Comparison of ENCODE assay signal across 9 mouse cellular contexts in genomic region chr4:133519369-133519665, GRCm38 (mm10). TPM values are rescaled to one million over a fixed set of nuclear protein-coding genes. Genes with fewer than 3 reads are reported as not detected.
DNase-seq lines count a peak whose midpoint lies in the region; ATAC-seq lines count a peak whose summit lies in the region.
"Had no signal": no experiment of that assay in that cellular context is flagged by ENCODE, and none has a peak within 500 bp of the region (broad histone marks: within the 10 kb centered on the region; RNA-seq: fewer than 3 reads in every experiment).

No protein-coding gene starts in this region.

- ATAC-seq in kidney, embryonic 16.5 days (ENCODE audit: low FRiP score, low TSS enrichment): peak; percentile 82
- ATAC-seq in embryonic facial prominence, embryonic 12.5 days (ENCODE audit: insufficient number of reproducible peaks, insufficient read depth, low FRiP score, low TSS enrichment): no peak
- peak; percentile 44 for ATAC-seq in intestine, embryonic 14.5 days (replicated peaks; ENCODE audit: low FRiP score, low TSS enrichment, low read depth)
- ATAC-seq in midbrain, embryonic 15.5 days (replicated peaks): no peak
- no peak for ATAC-seq in monocyte, adult 5-6 weeks (replicated peaks; ENCODE audit: insufficient number of reproducible peaks, low FRiP score, low TSS enrichment, poor library complexity, severe bottlenecking)

- 2% methylated on average over 24 of the region's 25 CpGs for WGBS in kidney, embryonic 16.5 days
- 4% methylated on average over 25 of the region's 25 CpGs for WGBS in embryonic facial prominence, embryonic 12.5 days
- WGBS in intestine, embryonic 14.5 days: 4% methylated on average over 25 of the region's 25 CpGs
- 5% methylated on average over 25 of the region's 25 CpGs for WGBS in midbrain, embryonic 15.5 days

- H3K4me1 ChIP-seq in kidney, embryonic 16.5 days (ENCODE audit: insufficient read depth, low read length): peaks cover 4% of the 10 kb centered on the region; the same call in 1 of the 2 replicates
- H3K4me1 ChIP-seq in embryonic facial prominence, embryonic 12.5 days: peaks cover 7% of the 10 kb centered on the region
- H3K4me1 ChIP-seq in intestine, embryonic 14.5 days (replicated peaks; ENCODE audit: control insufficient read depth, insufficient read depth, low read length): no peaks in the 10 kb centered on the region
- H3K4me1 ChIP-seq in midbrain, embryonic 15.5 days: peaks cover 8% of the 10 kb centered on the region; the same call in 1 of the 2 replicates

- intact Hi-C loops in left cerebral cortex, postnatal 10 days (cut with DNase I): no loop called here

- H3K36me3 ChIP-seq in kidney, embryonic 16.5 days (ENCODE audit: insufficient read depth, low read length): no peaks in the 10 kb centered on the region
- H3K36me3 ChIP-seq in embryonic facial prominence, embryonic 12.5 days: no peaks in the 10 kb centered on the region
- no peaks in the 10 kb centered on the region for H3K36me3 ChIP-seq in intestine, embryonic 14.5 days (ENCODE audit: control insufficient read depth, insufficient read depth, low read length)
- H3K36me3 ChIP-seq in midbrain, embryonic 15.5 days (replicated peaks): no peaks in the 10 kb centered on the region

- peaks cover 29% of the 10 kb centered on the region for H3K27me3 ChIP-seq in kidney, embryonic 16.5 days (ENCODE audit: insufficient read depth, low read length)
- peaks cover 44% of the 10 kb centered on the region for H3K27me3 ChIP-seq in embryonic facial prominence, embryonic 12.5 days
- peaks cover 37% of the 10 kb centered on the region for H3K27me3 ChIP-seq in intestine, embryonic 14.5 days (replicated peaks; ENCODE audit: control insufficient read depth, insufficient read depth, low read length)
- H3K27me3 ChIP-seq in midbrain, embryonic 15.5 days (replicated peaks): peaks cover 42% of the 10 kb centered on the region

- DNase-seq in kidney, adult 8-10 months: no peak
- DNase-seq in intestine, embryonic 14.5 days (ENCODE audit: low spot score): peak; percentile 72
- DNase-seq in right cerebral cortex, postnatal 4 days: no peak
- DNase-seq in left cerebral cortex, postnatal 10 days (ENCODE audit: extremely low spot score in 1 of 2, low spot score in 2 of 2): no peak

- peak overlapping the region; percentile 78 for H3K9ac ChIP-seq in kidney, embryonic 16.5 days (replicated peaks; ENCODE audit: low read length)
- peak overlapping the region; percentile 60 for H3K9ac ChIP-seq in embryonic facial prominence, embryonic 12.5 days
- peak overlapping the region; percentile 56 for H3K9ac ChIP-seq in intestine, embryonic 14.5 days (ENCODE audit: low read length)
- no peak overlapping the region for H3K9ac ChIP-seq in midbrain, embryonic 15.5 days

- H3K4me2 ChIP-seq in kidney, embryonic 16.5 days (replicated peaks; ENCODE audit: low read depth, low read length): peak overlapping the region; percentile 57
- H3K4me2 ChIP-seq in embryonic facial prominence, embryonic 12.5 days (replicated peaks): peak overlapping the region; percentile 65
- peak overlapping the region; percentile 48 for H3K4me2 ChIP-seq in intestine, embryonic 14.5 days (ENCODE audit: low read length)
- H3K4me2 ChIP-seq in midbrain, embryonic 15.5 days: peak overlapping the region; percentile 33

- H3K4me3 ChIP-seq in kidney, embryonic 16.5 days (ENCODE audit: low read length): peak overlapping the region; percentile 59
- peak overlapping the region; percentile 49 for H3K4me3 ChIP-seq in embryonic facial prominence, embryonic 12.5 days
- peak overlapping the region; percentile 48 for H3K4me3 ChIP-seq in intestine, embryonic 14.5 days (ENCODE audit: low read depth, low read length)
- H3K4me3 ChIP-seq in midbrain, embryonic 15.5 days: peak overlapping the region; percentile 27

- no peaks in the 10 kb centered on the region for H3K9me3 ChIP-seq in kidney, embryonic 16.5 days (ENCODE audit: low read length)
- H3K9me3 ChIP-seq in embryonic facial prominence, embryonic 12.5 days: no peaks in the 10 kb centered on the region
- H3K9me3 ChIP-seq in intestine, embryonic 14.5 days (ENCODE audit: control insufficient read depth, low read length): no peaks in the 10 kb centered on the region
- no peaks in the 10 kb centered on the region for H3K9me3 ChIP-seq in midbrain, embryonic 15.5 days

- 0 out of 2 replicates have a peak overlapping the region, but pooled peaks have one; percentile 59 for H3K27ac ChIP-seq in kidney, embryonic 16.5 days (ENCODE audit: low read length)
- H3K27ac ChIP-seq in embryonic facial prominence, embryonic 12.5 days: peak overlapping the region; percentile 41
- H3K27ac ChIP-seq in intestine, embryonic 14.5 days (ENCODE audit: low read depth): peak overlapping the region; percentile 62; the same call in 1 of the 2 replicates
- no peak overlapping the region for H3K27ac ChIP-seq in midbrain, embryonic 15.5 days

RNA-seq across cellular contexts. Expression of gene Kdf1, which starts 0.6 kb away (rescaled TPM):
- polyA plus RNA-seq in kidney, embryonic 16.5 days (2015; fragmentation: Nextera tagmentation; extraction: Ambion mirVana): 26.9 and 29.6 TPM in 2 replicates
- 10.3 and 12.2 TPM in 2 replicates for polyA plus RNA-seq in embryonic facial prominence, embryonic 12.5 days (2016; fragmentation: Nextera tagmentation; extraction: Ambion mirVana)
- polyA plus RNA-seq in intestine, embryonic 14.5 days (2014; fragmentation: Nextera tagmentation; extraction: Ambion mirVana): 32.9 and 34.5 TPM in 2 replicates
- 0.95 and 0.99 TPM in 2 replicates for polyA plus RNA-seq in midbrain, embryonic 15.5 days (2015; fragmentation: Nextera tagmentation; extraction: Ambion mirVana)
- not detected in 3 replicates for total RNA-seq in monocyte, adult 5-6 weeks (2017)
- under 1 TPM in 1 of 2 experiments, not detected in 1; 0.47 TPM for total RNA-seq in left cerebral cortex, postnatal 10 days (2021)

RNA-seq across cellular contexts. Expression of gene Trnp1, which starts 21.0 kb away (rescaled TPM):
- polyA plus RNA-seq in kidney, embryonic 16.5 days (2015; fragmentation: Nextera tagmentation; extraction: Ambion mirVana): 0.41 and 0.75 TPM in 2 replicates
- 4.2 and 4.6 TPM in 2 replicates for polyA plus RNA-seq in embryonic facial prominence, embryonic 12.5 days (2016; fragmentation: Nextera tagmentation; extraction: Ambion mirVana)
- 1.1 and 2.4 TPM in 2 replicates for polyA plus RNA-seq in intestine, embryonic 14.5 days (2014; fragmentation: Nextera tagmentation; extraction: Ambion mirVana)
- 6.4 and 6.9 TPM in 2 replicates for polyA plus RNA-seq in midbrain, embryonic 15.5 days (2015; fragmentation: Nextera tagmentation; extraction: Ambion mirVana)
- total RNA-seq in monocyte, adult 5-6 weeks (2017): not detected in 3 replicates
- total RNA-seq in left cerebral cortex, postnatal 10 days (2021): 100 to 1,000 TPM; 114 to 119 TPM

RNA-seq across cellular contexts. Expression of gene Nudc, which starts 26.5 kb away (rescaled TPM):
- polyA plus RNA-seq in kidney, embryonic 16.5 days (2015; fragmentation: Nextera tagmentation; extraction: Ambion mirVana): 293 and 321 TPM in 2 replicates
- polyA plus RNA-seq in embryonic facial prominence, embryonic 12.5 days (2016; fragmentation: Nextera tagmentation; extraction: Ambion mirVana): 348 and 369 TPM in 2 replicates
- polyA plus RNA-seq in intestine, embryonic 14.5 days (2014; fragmentation: Nextera tagmentation; extraction: Ambion mirVana): 231 and 236 TPM in 2 replicates
- 246 and 255 TPM in 2 replicates for polyA plus RNA-seq in midbrain, embryonic 15.5 days (2015; fragmentation: Nextera tagmentation; extraction: Ambion mirVana)
- total RNA-seq in monocyte, adult 5-6 weeks (2017): 88.6 to 116 TPM (median 99.8 TPM) in 3 replicates
- total RNA-seq in left cerebral cortex, postnatal 10 days (2021): 100 to 1,000 TPM; 106 to 120 TPM

RNA-seq across cellular contexts. Expression of gene Nr0b2, which starts 33.9 kb away (rescaled TPM):
- 0.57 and 0.97 TPM in 2 replicates for polyA plus RNA-seq in kidney, embryonic 16.5 days (2015; fragmentation: Nextera tagmentation; extraction: Ambion mirVana)
- not detected in 2 replicates for polyA plus RNA-seq in embryonic facial prominence, embryonic 12.5 days (2016; fragmentation: Nextera tagmentation; extraction: Ambion mirVana)
- 3.2 and 5.4 TPM in 2 replicates for polyA plus RNA-seq in intestine, embryonic 14.5 days (2014; fragmentation: Nextera tagmentation; extraction: Ambion mirVana)
- polyA plus RNA-seq in midbrain, embryonic 15.5 days (2015; fragmentation: Nextera tagmentation; extraction: Ambion mirVana): 0.15 TPM in 1 of 2 replicates, not detected in the other
- total RNA-seq in monocyte, adult 5-6 weeks (2017): not detected in 3 replicates
- total RNA-seq in left cerebral cortex, postnatal 10 days (2021): not detected
- polyA plus RNA-seq: urinary bladder, adult 2 months had no signal

RNA-seq across cellular contexts. Expression of gene Tent5b, which starts 39.4 kb away (rescaled TPM):
- 1.6 TPM in 2 replicates for polyA plus RNA-seq in kidney, embryonic 16.5 days (2015; fragmentation: Nextera tagmentation; extraction: Ambion mirVana)
- 1.9 and 2.1 TPM in 2 replicates for polyA plus RNA-seq in embryonic facial prominence, embryonic 12.5 days (2016; fragmentation: Nextera tagmentation; extraction: Ambion mirVana)
- polyA plus RNA-seq in intestine, embryonic 14.5 days (2014; fragmentation: Nextera tagmentation; extraction: Ambion mirVana): 0.23 and 0.38 TPM in 2 replicates
- 0.22 and 0.37 TPM in 2 replicates for polyA plus RNA-seq in midbrain, embryonic 15.5 days (2015; fragmentation: Nextera tagmentation; extraction: Ambion mirVana)
- not detected in 3 replicates for total RNA-seq in monocyte, adult 5-6 weeks (2017)
- not detected for total RNA-seq in left cerebral cortex, postnatal 10 days (2021)

Comparison
In these comparisons a context has a peak if more than half of its experiments do, and no peak if none do; other contexts are left out.
1. ATAC-seq: peak in kidney, embryonic 16.5 days (single experiment) and intestine, embryonic 14.5 days (single experiment); none in embryonic facial prominence, embryonic 12.5 days (single experiment), midbrain, embryonic 15.5 days (single experiment) and monocyte, adult 5-6 weeks (single experiment).
2. Peak in every context shown above with its lines, with median percentiles within 50 percentile points of each other: H3K4me2 ChIP-seq and H3K4me3 ChIP-seq.